Mouse (Mus musculus) heart, postnatal 25 days (tissue): ENCODE measurements around the gene Golph3l. TPM values are rescaled to one million over a fixed set of nuclear protein-coding genes. Genes with fewer than 3 reads are reported as not detected.
"Not testable (repeated sequence)": the region's sequence is repeated elsewhere in the genome, so short reads cannot be mapped to it uniquely, and the experiment has no call there.

Source experiments
- DNase-seq: peaks from one replicate; pipeline ENCODE4 v3.0.0; 2022; ENCODE audit warnings: low spot score
- intact Hi-C: fragments of 180-260 bp; cut with DNase I; formaldehyde crosslinking; loops from one replicate; pipeline ENCODE4 v1.15.1; 2025
- total RNA-seq, 2 experiments: library from RNA; stranded (reverse); gene quantifications; 2 replicates each; pipeline ENCODE4 v1.2.3; 2021

Golph3l gene
- total RNA-seq, 2 experiments from 2014 or later = 18.8 to 19.7 TPM

DNA sequence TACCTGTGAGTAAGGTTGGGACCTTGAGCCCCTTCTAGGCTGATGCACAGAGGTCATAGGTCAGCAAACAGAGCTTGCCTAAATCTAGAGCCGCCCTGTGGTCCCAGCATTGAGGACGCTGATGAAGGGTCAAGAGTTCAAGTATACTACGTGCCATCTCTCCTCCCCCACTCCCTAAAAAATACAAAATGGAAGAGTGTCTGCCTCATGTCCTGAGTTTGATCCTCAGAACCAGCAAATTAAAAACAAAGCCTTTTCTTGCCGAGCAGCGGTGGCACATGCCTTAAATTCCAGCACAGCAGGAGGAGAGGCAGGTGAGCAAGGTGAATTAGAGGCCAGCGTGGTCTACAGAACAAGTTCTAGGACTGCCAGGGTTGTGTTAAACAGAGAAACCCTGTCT is 64.1 kb downstream of the Golph3l start:
- intact Hi-C loops = no loop called here
- no peak for DNase-seq

DNA sequence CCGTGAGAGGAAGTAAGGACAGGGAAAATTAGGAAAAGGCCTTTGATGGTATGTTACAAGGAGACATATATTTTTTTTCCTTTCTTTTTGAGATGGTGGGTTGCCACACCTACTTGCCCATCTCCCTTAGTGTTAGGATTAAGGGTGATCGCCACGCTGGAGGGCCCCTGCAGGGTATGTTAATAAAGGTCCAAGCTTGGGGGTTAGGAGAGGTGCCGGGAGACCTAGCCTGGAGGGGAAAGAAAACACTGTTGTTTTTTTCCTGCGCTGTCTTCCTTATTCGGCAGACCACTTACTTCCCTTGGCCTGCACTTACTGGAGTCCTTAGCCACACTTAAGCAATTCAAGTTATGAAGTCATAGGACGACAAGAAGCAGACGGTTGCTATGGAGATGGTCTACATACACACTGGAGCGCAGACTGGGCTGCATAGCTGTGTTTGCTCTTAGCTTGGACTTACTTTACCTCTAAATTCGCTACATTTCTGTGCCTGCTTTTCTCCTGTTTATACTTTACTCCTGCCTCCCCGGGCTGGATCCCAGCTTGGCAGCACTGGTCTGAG is 64.8 kb downstream of the Golph3l start:
- no peak for DNase-seq
- intact Hi-C loops = no loop called here

DNA sequence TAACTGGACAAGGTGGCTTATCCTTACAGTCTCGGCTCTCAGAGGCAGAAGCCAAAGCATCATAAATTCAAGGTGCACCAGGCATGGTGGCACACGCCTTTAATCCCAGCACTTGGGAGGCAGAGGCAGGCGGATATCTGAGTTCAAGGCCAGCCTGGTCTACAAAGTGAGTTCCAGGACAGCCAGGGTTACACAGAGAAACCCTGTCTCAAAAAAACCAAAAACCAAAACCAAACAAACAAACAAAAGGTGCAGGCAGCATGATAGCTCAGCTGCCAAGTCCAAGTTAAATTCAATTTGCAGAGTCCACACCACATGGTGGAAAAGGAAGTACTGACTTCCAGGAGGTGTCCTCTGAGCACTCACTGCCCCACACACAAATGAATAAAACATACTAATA is 65.6 kb downstream of the Golph3l start:
- DNase-seq, intact Hi-C loops: not testable (repeated sequence)

DNA sequence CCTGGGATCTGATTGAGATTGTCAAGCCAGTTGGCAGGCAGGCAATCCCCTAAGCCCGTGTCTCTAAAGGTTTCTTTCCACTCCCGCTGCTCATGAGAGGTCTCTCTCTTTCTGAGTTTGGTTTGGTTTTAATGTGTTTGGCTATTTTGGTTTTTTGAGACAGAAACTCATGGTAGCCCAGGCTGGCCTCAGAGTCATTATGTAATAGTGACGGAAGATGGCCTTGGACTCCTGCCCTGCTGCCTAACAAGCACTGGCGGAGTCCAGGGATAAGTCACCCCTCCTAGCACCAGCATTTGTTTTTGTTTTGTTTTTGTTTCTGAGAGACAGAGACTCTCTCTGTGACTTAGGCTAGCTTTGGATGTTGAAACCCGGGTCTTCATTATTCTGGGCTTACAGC is 66.7 kb downstream of the Golph3l start:
- no peak for DNase-seq
- intact Hi-C loops = no loop called here

DNA sequence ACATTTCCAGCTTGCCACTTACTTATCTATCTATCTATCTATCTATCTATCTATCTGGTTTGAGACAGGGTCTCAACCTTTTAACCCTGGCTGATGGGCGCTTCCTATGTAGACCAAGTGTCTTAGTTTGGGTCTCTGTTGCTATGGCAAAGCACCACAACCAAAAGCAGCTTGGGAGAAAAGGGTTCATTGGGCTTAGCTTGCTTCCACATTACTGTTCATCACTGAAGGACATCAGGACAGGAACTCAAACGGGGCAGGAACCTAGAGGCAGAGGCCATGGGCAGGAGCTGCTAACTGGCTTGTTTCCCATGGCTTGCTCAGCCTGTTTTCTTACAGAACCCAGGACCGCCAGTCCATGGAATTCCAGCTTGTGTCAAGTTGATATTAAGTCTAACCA is 68.4 kb downstream of the Golph3l start:
- intact Hi-C loops = no loop called here
- DNase-seq = no peak

DNA sequence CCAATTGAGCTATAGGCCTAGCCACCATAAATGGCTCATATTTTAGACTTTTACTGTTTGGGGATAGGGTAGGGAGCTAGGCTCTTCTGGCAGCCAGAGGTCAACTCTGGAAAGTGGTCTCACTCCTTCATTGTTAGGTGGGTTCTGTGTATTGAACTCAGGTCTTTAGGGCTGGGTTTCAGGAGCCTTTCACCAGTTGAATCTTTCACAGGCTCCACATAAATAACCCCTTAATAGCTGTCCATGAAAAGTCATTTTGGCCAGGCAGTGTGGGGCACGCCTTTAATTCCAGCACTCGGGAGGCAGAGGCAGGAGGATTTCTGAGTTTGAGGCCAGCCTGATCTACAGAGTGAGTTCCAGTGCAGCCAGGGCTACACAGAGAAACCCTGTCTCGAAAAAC is 69.0 kb downstream of the Golph3l start:
- intact Hi-C loops = no loop called here
- DNase-seq = no peak

DNA sequence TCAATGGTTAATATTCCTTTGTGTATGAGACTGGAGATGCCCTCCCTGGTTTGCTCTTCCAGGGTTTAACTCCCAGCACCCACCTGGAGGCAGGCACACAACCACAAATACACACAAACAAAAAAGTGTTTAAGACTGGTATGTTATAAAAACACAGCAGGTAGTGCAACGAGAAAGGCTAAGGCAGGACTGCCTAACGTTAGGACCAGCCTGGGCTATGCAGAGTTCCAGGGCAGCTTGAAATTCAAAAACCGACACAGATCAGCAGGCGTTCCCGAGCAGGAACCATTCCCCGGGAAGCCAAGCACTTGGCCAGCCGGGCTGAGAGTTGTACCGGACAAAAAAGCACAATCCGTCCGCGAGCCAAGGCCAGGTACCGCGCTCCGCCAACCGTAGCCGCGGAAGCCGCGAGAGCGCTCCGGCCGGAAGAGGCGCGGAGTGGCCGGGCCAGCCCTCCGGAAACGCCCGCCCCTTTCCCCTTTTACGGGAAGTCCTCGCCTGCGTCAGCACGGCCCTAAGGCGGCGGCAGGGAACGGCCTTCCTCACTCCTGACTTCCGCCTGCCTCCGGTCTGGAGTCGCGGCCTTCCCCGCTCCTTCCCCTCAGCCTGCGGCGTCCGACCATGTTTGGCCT is 69.6 kb downstream of the Golph3l start, which contains the start of gene Mcl1:
Gene Mcl1, plus strand, starts transcription at position 553 of the 632 bp plus-strand sequence.
- intact Hi-C loops = no loop called here
- DNase-seq = peak; percentile 95

DNA sequence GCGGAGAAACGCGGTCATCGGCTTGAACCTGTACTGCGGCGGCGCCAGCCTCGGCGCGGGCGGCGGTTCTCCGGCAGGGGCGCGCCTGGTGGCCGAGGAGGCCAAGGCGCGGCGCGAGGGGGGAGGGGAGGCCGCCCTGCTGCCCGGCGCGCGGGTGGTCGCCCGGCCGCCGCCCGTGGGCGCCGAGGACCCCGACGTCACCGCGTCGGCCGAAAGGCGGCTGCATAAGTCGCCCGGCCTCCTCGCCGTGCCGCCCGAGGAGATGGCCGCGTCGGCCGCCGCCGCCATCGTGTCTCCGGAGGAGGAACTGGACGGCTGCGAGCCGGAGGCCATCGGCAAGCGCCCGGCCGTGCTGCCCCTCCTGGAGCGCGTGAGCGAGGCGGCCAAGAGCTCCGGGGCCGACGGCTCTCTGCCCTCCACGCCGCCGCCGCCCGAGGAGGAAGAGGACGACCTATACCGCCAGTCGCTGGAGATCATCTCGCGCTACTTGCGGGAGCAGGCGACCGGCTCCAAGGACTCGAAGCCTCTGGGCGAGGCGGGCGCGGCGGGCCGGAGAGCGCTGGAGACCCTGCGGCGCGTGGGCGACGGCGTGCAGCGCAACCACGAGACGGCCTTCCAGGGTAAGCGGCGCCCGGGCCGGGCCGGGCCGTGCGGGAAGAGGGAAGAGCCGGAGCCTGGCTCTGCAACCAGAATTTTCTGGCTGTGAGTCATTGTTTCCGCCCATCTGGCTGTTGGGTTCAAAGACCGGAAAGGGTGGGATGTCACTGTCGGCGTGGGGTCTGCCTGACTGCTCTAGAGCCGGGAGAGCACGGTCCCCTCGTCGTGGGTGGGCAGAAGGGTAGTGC is 70.4 kb downstream of the Golph3l start:
- intact Hi-C loops = no loop called here
- peak; percentile 80 for DNase-seq

DNA sequence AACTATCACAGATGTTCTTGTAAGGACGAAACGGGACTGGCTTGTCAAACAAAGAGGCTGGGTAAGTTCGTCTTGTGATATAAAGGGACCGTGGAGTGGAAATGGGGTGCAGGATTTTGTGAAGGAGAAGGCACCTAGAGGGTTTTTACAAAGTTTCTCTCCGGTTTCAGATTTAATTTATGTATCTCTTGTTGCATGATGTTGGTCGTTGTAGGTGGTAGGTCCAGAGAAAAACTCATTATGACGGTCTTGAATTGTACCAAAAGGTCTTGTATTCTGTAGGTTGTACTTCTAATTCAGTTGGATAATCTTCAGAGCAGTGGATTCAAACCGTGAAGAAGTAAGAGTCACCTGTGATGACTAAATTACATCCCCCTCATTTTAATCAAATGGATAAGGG is 71.2 kb downstream of the Golph3l start:
- no peak for DNase-seq
- intact Hi-C loops = no loop called here

DNA sequence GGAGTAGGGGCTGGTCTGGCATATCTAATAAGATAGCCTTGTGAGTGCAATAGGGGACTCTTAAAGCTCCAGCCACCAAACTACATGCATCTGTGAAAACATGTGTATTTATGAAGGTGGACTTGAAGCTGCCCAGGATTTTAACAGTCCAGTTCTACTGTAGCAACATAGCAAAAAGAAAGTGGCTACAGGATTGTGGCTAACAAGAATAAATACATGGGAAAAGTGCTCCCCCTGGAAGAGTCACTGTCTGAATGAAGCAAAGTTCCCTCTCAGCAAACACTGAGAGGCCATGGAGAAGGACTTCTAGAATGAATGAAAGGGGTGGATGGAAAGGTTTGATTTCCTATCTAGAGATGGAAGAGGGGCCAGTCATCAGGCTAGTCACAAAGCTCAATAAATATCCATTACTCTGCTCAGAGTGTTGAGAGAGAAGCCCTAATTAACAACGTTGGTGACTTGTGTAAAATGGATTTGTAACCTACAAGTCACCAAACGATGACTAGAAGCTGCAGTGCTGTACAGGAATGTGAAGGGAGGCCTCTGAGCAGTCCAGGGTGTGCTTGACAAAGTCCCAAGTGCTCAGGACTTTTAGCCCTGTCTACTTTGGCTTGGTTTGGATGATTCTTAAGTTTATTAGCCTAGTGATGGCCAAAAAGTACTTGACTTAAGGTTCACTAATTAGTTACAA is 72.2 kb downstream of the Golph3l start:
- intact Hi-C loops = loop anchor here (1.0 kb wide), 1 partner anchor 12 kb away; no protein-coding TSS in a partner anchor
- DNase-seq = no peak

DNA sequence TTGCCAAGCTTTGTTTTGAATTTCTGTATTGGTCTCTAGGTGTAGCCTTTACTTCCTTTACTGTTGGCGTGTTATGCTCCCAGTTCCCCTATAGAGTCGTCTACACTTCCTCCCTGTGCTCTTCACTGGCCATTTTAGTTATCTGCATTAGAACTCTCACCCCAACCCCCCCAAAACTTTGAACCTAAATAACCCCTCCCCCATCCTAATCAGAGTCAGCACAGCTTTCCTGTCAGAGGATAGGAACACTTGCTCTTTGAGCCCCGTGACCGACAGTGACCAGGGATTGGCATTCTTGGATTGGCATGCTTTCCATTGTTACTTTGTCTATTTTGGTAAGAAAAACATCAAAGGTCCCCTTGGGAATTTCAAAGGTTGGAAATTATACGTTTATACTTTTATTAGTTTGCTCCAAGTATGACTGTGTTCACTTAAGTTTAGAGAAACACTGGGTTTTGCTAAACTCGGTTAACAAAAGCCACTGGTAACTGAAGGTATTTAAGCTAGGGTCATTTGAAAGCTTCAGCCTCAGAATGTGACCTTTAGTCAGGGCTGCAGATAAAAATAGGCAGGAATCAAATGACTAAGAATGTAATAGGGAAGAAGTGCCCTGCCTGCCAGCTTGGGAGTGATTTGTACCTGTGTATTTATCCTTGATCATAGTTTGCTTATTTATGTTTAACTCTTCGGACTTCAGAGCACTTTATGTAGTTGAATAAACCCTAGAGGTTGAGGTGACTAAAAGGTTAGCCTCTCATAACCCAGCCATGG is 73.4 kb downstream of the Golph3l start:
- no peak for DNase-seq
- intact Hi-C loops = loop anchor here (1.0 kb wide), 1 partner anchor 11 kb away; no protein-coding TSS in a partner anchor

DNA sequence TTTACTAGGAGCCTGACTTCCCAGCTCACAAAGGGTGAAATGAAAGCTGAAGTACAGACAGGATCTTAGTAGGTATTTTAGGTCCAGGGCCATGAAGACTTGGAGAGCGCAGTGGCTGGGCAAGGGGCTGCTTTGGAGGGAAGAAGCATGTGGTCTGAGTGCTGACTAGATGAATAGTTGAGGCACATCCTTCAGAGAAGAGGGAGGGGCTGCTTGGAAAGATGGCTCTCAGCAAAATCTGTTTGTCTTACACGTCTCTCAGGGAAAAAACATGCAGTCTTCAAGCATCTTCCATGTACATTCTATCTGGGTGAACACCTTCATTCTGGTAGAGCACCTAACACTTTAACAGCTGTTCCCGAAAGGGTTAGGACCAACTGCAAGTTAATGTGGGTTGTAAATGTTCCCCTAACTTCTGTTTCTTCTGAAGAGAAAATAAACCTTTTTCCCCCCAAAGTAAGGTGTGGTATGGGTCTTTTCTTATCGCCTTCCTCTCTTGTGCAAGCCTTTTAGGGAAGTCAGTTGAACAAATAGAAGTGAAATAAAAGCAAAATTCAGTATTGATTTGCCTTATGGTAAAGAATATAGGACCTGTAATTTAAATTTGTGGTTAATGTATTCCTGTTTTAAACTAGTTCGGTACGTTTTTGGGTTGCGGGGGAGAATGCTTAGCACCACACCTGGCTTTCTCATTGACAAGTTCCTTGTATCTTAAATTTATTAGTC is 74.2 kb downstream of the Golph3l start:
- DNase-seq = no peak
- intact Hi-C loops = no loop called here

DNA sequence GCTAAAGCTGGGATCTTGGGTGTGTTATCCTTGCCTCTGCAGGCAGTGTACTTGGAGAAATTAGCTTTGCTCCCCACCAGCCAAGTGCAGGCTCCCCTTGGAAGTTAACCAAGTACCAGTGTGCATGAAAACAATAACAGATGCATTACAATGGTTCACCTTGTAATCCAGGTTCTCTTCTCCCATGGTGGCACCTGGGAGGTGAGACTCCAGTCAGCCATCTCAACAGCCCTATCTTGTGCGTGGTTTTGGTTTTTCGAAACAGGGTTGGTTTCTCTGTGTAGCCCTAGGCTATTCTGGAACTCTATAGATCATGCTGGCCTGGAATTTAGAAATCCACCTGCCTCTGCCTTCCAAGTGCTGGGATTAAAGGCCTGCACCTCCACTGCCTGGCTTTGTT is 74.8 kb downstream of the Golph3l start:
- intact Hi-C loops = no loop called here
- no peak for DNase-seq

DNA sequence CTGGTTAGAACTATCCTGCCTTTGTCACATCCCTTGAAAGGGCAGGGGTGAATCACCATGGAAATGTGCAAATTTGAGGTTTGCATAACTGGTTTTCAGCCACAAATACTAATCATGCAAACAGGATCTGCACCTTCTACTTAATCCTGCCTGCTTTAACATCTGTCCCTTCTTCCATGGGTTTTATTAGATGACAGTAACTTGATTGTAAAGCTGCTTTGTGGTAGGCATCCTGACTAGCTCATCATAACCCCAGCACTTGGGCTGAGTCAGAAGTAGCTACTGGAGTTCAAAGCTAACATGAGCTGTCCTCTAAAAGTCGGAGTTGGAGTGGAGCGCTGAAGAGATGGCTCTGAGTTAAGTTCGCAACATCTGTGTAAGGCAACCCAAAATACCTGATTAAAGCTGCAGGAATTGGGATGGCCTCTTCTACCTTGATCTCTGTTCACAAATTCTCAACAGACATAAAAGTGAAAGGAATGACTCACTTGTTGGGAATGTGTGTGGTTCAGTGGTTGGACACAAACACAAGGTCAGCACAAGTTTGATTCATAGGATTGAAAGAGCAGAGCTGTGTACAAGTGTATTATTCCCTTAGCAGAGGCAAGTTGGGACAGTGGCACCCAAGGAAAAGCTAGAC is 75.4 kb downstream of the Golph3l start:
- DNase-seq = no peak
- intact Hi-C loops = no loop called here

DNA sequence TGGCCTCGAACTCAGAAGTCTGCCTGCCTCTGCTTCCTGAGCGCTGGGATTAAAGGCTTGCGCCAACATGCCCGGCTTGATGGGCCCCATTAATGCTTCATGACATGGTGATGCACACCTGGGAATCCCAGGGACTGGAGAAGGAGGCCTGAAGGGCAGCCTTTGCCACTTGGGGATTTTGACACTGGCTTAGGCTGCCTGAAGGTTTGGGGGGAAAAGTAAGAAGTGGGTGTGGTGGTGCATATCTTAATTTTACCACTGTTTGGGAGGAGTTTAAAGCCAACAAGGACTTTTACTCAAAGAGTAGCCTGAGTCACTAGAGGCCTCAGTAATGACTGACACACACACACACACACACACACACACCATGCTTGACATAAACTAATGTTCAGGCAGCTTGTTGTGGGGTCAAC is 76.2 kb downstream of the Golph3l start:
- intact Hi-C loops = no loop called here
- no peak for DNase-seq

DNA sequence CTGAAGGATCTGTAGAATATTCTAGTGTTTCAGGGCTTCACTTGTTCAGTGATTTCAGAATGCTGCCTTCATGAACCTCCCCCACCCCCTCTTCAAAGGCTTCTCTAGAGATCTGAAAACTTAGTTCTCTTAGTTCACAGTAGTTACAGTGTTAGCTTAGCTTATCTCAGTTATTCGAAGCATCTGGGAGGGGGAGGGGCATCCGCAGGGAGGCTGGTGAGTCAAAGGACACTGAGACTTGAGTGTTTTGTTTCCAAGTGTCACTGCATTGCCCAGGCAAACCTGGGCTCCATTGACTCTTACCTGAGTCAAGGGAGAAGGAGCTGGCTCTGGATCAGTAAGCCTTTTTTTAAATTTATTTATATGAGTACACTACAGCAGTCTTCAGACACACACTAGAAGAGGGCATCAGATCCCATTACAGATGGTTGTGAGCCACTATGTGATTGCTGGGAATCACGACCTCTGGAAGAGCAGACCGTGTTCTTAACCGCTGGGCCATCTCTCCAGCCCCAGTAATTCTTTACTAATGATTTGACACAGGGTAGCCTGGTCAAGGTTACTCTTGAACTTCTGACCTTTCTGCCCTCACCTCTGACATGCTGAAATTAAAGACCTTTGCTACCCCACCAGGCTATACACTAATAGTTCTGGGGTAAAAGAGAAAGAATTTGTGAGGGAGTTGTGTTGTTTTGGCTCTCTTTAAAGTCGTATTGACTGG is 77.5 kb downstream of the Golph3l start:
- intact Hi-C loops = no loop called here
- DNase-seq = no peak

DNA sequence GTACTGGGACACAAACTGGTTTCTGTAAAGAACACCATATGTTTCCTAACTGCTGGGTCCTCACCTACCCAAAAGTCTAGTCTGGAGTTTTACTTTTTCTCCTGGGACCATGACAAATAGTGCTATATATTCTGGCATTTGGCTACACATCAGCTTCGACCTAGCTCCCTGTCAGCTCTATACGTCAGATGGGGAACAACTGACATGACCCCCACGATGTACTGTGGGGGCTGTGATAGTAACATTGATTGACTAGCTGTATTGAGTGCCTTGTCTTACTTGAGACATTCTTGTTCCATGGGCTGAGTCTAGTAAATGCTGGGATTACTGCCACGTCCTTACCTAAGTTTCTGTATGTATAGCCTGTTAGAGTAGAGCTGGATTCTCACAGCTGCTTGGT is 78.8 kb downstream of the Golph3l start:
- intact Hi-C loops = no loop called here
- DNase-seq = no peak

DNA sequence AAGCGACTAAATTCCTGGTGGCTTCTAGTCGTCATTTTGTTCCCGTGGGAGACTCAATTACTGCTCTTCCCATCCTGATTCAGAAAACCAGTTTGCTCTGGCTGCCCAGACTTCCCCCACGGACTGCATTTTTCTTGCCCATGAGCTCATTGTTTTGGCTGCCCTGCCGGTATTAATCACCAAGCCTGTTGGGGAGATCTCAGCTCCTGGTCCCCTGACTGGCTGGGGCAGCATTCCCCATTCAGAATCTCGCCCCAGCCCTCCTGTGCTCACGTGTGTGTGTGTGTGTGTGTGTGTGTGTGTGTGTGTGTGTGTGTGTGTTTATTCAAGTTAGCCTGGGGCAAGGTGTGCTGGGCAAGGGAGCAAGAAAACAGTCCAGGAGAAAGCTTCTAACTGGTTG is 79.3 kb downstream of the Golph3l start:
- intact Hi-C loops = no loop called here
- DNase-seq = peak; percentile 61
